Mouse (Mus musculus) heart, adult 9 months (tissue): ENCODE measurements around the gene Igsf10.

Experiments
- DNase-seq, 2 experiments: peaks; one replicate each; pipeline ENCODE4 v3.0.0; 2022; ENCODE audit warnings: low spot score in 2 of 2

Gene Igsf10

GRCm38 (mm10) chr3:59293437-59294199, 50.6 kb downstream of the Igsf10 start:
- no peak for DNase-seq

GRCm38 (mm10) chr3:59290551-59290950, 53.6 kb downstream of the Igsf10 start:
- no peak for DNase-seq

GRCm38 (mm10) chr3:59278620-59279019, 65.6 kb downstream of the Igsf10 start:
- no peak for DNase-seq

GRCm38 (mm10) chr3:59278254-59278533, 66.0 kb downstream of the Igsf10 start:
- DNase-seq, result no peak

GRCm38 (mm10) chr3:59277502-59278253, 66.5 kb downstream of the Igsf10 start:
- no peak for DNase-seq

- no peak for DNase-seq
These were observed 73.4 kb downstream of the Igsf10 start for GRCm38 (mm10) chr3:59270811-59271210.
